ENCODE assay signal across 13 mouse cellular contexts in genomic region chr9:117859580-117860045, GRCm38 (mm10).
DNase-seq lines count a peak whose midpoint lies in the region; ATAC-seq and TF ChIP-seq lines count a peak whose summit lies in the region.
"Had no signal": no experiment of that assay in that cellular context is flagged by ENCODE, and none has a peak within 500 bp of the region (broad histone marks: within the 10 kb centered on the region; RNA-seq: fewer than 3 reads in every experiment).

No protein-coding gene starts in this region.

- no peak for TF ChIP-seq CTCF in lung, postnatal 0 days (IDR thresholded peaks at IDR 0.05)

- no peaks in the 10 kb centered on the region for H3K27me3 ChIP-seq in lung, postnatal 0 days (replicated peaks; ENCODE audit: insufficient read depth, low read length)
- H3K27me3 ChIP-seq: stomach, embryonic 15.5 days had no signal

- H3K27ac ChIP-seq in lung, postnatal 0 days (ENCODE audit: low read length), result 0 out of 2 replicates have a peak overlapping the region, but pooled peaks have one; percentile 22
- H3K27ac ChIP-seq: stomach, embryonic 15.5 days had no signal

- WGBS in lung, postnatal 0 days, result 26% methylated on average over 16 of the region's 16 CpGs

- peak; percentile 100 for TF ChIP-seq EP300 in lung, postnatal 0 days (IDR thresholded peaks at IDR 0.05)

- H3K9me3 ChIP-seq in lung, postnatal 0 days (ENCODE audit: low read length), result no peaks in the 10 kb centered on the region
- H3K9me3 ChIP-seq: stomach, embryonic 15.5 days had no signal

- DNase-seq in adrenal gland, postnatal 14 days, result peak; percentile 78
- peak; percentile 21 to 36 for DNase-seq in kidney, postnatal 36 days
- DNase-seq in lung, postnatal 0 days (ENCODE audit: low spot score), result peak; percentile 85
- no peak for DNase-seq in ovary, adult 18-20 months (ENCODE audit: low spot score)
- DNase-seq in heart, postnatal 36 days, result no peak
- no peak for DNase-seq in Muller cell, postnatal 12 days (ENCODE audit: inconsistent ontology term)
- DNase-seq in frontal cortex, postnatal 25 days (ENCODE audit: low spot score in 2 of 2), result no peak
- DNase-seq: cerebellum, adult 8-10 months had no signal

- no peak overlapping the region for H3K4me3 ChIP-seq in lung, postnatal 0 days (ENCODE audit: low read depth, low read length)
- H3K4me3 ChIP-seq: stomach, embryonic 15.5 days had no signal

- H3K36me3 ChIP-seq in lung, postnatal 0 days (ENCODE audit: insufficient read depth, low read length), result no peaks in the 10 kb centered on the region
- H3K36me3 ChIP-seq: stomach, embryonic 15.5 days had no signal

- no peak overlapping the region for H3K9ac ChIP-seq in lung, postnatal 0 days (replicated peaks; ENCODE audit: low read depth)
- H3K9ac ChIP-seq: stomach, embryonic 15.5 days had no signal

- peak; percentile 79 for ATAC-seq in common myeloid progenitor, adult 5-6 weeks (replicated peaks; ENCODE audit: low read depth, poor library complexity, severe bottlenecking)
- ATAC-seq in lung, postnatal 0 days, result peak; percentile 93
- ATAC-seq: activated CD4-positive, CD25-positive, alpha-beta regulatory T cell, adult 4 months; inflammation-experienced regulatory T-cells, adult 6 months; midbrain, embryonic 16.5 days had no signal

- no peak overlapping the region for H3K4me2 ChIP-seq in lung, postnatal 0 days (replicated peaks; ENCODE audit: low read depth, low read length)
- H3K4me2 ChIP-seq: stomach, embryonic 15.5 days had no signal

- H3K4me1 ChIP-seq in lung, postnatal 0 days (ENCODE audit: insufficient read depth, low read depth, low read length), result no peaks in the 10 kb centered on the region

- intact Hi-C loops in heart, postnatal 36 days (cut with DNase I), result no loop called here

Comparison
In these comparisons a context has a peak if more than half of its experiments do, and no peak if none do; other contexts are left out.
1. DNase-seq: peak in adrenal gland, postnatal 14 days (single experiment), kidney, postnatal 36 days (2 of 2) and lung, postnatal 0 days (single experiment); none in ovary, adult 18-20 months (single experiment), heart, postnatal 36 days (0 of 2), Muller cell, postnatal 12 days (single experiment) and frontal cortex, postnatal 25 days (0 of 2).